Mouse (Mus musculus): ENCODE data around the gene Frmd4b.
A peak's percentile ranks its signal among the peaks of the same experiment; 100 is the strongest.
"Not testable (repeated sequence)": the region's sequence is repeated elsewhere in the genome, so short reads cannot be mapped to it uniquely, and the experiment has no call there.

The Frmd4b gene

DNA sequence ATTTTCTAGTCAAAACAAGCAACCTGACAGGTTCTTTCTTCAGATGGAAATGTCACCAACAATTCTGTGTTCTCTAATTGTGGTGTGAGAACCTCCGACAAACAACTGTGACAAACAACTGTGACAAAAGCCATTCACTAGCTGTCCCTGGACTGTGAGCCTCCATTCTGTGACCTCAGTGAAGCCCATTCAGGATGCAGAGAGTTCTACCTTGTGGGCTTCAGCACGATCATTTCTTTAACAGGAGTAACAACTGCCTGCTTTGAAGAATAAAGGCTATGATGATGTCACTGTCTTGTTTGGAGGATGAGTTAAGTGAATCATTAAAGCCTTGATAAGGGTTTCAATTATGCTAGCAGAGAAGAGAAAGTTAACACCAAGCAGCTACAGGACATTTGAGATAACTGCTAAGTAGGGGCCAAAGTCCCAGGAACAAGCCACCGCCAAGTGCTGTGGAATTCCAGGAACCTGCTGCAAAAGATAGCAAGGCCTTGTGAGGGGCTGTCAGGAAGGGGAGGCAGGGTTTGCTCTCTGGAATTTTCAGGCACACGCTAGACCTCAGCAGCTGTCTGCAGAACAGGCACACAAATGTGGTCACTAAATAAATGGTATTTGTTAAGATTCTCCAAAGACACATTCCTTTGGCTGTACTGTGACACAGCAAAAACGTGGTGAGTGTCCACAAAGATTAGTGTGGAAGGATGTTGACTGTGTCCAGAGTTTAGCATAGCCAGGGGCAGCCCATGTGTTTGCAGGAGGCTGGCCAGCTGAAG, 207.7 kb downstream of the Frmd4b start:
- DNase-seq = no peak

DNA sequence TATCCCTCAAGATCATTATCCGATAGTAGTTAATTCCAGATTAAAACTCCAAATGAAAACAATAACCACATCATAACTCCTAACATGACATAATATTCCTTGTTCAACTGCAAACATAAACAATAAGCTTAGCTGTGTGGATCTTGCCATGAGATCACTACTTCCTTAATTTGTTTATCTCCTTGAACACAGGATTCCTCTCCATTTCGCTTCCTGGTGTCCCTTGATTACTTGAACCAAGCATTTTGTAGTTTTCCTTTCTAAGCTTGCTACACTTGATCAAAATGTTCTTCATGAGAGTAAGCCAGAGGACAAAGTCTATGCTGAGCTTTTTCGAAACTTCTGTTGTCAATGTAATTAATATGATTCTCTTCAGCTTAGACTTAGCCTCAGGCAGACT, 209.4 kb downstream of the Frmd4b start:
- no peak for DNase-seq

DNA sequence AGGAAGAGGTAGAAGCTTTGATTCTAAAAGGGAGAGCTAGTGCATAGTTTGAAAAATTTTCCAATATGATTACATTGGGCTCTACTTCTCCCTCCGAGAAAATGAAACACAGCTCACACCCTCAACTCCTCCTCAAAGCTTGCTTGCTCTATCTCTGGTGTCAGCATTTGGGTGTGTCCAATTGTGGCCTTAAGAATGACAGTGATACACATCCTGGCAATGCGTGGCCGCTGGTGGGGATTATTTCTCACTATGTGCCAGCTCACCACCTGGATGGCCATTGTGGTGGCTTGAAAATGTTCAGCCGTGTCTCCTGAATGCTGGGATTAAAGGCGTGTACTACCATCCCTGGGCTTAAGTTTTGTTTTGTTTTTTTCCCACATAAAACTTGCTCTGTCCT, 209.9 kb downstream of the Frmd4b start:
- no peak for DNase-seq

DNA sequence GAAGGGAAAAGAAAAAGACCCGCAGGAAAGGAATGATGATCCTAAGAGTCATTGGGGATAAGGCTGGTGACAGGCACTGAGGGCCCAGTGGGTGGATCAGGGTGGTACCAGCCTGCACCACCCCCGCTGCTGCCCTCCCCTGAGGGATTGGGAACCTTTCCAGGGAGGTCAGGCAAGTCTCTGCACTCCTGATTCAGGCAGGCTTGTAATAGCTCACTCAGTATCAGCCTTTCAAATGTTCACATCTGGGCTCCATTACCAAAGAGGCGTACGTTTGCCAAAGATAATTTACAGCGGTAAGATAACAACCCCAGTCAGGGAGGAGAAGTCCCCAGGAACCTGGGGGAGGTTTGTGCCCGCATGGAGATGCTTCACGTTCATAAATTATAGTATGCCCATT, 212.0 kb downstream of the Frmd4b start:
- no peak for DNase-seq

DNA sequence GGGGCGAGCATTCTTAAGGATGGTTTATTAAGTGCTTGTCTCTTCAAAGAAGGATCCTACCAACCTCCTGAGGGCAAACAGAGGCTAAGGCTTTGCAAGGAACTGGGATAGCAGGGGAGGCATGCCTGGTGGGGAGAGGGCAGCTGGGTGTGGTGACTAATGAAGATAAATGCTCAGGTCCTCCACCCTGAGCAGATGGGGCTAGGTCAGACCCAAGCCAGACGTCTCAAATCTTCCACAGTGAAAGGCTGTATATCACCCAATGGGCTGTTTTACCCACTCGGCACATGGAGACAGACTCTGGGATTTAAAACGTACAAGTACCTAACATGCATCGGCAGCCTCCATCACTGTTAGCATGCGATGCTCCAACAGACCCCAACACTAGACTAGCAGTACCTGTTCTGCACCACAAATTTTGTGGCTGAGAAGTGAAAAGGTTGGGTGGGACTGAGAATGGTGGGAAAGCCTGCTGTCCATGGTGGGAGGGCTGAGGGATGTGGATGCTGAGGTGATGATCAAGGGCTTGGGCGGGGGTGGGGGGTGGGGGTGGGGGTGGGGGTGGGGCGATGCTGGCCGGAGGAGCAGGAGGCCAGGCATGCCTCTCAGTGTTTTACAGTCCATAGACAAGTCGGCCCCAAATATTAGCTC, 214.4 kb downstream of the Frmd4b start:
- DNase-seq = no peak

DNA sequence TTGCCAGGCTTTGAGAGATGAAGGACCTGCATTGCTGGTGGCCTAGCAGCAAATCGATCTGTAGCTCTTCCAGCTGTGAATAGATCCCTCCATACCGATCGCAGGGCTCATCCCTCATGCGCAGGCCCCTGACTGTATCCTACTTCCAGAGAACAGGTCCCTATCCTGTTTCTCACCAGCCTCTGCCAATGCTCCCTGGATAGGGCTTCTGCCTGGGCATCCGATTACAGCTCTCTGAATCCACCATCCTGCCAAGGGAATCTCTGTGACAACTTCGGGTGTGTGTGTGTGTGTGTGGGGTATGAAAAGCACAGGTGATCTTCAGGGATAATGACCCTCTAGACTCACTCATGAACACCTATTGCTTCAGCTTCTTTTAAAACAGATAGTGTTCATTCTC, 216.9 kb downstream of the Frmd4b start:
- DNase-seq = no peak

DNA sequence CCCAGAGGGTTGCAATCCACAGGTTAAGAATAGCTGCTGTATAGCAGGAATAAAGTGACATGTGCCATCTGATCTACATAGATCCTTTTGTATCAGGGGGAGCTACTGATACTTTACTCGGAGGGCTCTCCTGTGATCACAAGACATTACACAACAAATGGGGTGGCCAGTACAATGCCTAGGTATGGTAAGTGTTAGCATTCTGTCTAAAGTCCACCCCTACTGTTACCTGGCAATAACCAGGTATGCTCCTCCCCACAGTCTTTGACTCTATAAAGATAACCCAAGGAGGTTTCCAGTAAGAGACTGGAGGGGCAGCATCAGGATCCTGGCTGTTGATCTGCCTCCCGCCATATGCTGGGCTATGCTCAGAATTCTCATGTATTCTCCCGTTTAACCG, 219.4 kb downstream of the Frmd4b start:
- no peak for DNase-seq

DNA sequence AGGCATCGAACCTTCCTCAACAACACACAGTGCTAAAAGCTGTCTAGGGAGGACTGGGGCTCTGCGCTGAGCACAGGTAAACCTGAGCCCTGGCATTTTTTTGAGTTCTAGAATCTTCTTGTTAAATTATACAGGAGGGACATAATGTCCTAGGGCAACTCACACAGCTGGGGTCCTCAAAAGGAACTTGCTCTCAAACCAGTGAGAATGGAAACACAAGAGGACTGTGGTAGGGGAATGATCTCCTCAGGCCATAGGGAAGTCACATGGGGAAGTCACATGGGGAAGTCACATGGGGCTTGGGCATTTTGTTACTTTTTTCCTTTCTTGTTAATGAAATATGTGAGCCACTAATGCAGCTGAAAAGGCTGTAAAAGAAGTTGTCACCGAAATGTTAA, 220.4 kb downstream of the Frmd4b start:
- no peak for DNase-seq

DNA sequence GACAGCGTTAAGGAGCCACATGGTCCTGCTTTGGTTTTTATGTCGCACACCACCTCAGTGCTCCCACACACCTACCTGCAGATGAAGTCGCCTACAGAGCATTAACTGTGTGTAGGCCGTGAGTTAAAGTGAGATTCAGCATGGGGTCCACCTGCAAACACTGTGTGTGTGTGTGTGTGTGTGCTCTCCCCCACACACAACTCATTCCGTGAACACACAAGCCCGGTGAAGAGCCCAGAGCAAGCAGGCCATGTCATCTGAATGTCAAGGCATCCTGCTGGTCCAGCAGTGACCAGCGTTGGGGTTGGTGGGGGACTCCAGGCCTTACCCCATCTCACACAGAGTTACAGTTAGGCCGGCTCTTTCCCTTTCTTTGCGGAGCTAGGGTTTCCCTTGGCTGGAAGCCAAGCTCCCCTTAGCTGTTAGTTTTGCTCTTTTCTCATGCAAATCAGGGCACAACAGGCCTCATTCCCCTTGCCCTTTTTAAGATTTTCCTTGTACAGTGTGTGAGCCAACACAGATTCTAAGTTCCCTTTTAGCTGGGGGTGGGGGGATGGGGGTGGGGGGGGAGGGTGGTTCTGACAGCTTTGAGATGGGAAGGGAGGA, 220.9 kb downstream of the Frmd4b start:
- no peak for DNase-seq

DNA sequence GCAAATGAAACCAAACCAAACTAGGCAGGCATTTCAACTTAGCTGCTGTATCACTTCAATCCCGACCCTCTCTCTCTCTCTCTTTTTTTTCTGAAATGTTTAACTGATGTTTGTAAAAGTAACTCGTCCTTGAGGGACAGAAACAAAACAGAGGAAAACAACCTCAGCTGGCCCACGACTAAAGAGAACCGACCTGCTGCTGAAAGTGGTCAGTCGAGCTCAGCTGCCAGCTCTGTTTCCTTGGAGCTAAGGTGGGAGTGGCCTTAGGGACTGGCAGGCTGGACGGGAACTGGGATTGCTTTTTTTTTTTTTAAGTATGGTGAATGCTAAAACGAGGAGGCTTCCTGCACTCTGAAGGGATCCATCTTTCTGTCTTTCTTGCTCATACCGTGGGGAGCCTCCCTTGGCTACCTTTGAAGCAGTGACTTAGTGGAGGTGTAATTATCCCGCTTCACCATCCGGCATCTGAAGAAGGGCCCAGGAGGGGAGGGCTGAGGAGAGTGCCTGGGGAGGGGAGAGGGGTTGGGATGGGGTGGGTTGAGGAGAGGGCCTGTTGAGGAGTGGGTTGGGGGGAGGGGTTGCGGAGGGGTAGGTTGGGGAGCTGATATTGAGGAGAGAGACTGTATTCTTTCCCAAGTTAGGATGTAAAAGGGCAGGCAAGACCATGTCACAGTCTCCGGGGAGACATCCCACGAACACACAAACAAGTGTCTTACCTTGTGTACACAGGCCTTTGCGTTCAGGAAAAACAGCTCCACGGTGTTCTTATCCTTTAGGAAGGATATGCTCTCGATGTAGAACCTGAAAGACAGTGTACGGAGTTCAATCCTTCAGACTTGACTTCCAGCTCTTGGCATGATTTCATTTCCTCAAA, 221.6 kb downstream of the Frmd4b start:
- no peak for DNase-seq

DNA sequence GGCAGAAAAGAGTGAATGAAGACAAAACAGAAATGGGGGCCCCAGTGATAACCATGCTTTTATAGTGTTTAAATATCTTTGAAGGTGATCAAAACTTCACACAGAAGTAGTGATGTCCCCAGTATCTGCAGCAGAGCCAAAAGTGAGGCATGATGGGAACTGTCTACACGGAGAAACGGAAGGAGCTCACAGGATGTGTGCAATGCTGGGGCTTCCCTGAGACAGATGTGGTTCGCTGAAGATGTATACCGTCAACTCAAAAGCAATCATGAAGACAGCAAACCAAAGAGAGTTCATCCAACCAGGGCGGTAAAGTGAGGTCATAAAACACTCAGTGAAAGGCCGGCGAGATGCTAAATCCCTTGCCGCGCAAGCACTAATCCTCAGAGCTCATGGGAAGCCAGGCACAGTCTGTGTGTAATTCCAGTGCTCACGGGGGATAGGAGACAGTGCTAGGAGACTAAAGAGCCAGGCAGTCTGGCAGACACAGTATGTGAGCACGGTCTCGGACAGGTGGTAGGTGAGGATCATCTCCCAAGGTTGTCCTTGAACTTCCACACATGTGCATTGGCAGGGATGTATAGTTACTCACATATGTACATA, 222.8 kb downstream of the Frmd4b start:
- DNase-seq = no peak

DNA sequence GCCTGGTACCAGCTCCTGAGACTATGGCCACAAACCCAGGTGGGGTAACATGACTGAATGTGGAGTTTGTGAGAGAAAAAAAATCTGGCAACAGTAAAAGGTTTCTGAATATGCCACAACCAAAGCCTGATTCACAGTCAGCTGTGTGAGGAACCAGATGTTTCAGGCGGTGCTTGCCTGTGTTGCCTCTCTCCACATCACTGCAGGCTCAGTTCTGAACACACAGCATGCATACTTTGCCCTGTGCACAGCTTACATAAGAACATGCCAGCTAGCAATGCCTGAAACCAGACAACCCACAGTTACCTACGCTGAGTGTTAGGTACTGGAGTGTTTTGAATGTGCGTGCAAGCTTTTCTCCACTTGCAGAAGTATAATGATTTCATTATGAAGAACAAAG, 224.4 kb downstream of the Frmd4b start:
- no peak for DNase-seq

DNA sequence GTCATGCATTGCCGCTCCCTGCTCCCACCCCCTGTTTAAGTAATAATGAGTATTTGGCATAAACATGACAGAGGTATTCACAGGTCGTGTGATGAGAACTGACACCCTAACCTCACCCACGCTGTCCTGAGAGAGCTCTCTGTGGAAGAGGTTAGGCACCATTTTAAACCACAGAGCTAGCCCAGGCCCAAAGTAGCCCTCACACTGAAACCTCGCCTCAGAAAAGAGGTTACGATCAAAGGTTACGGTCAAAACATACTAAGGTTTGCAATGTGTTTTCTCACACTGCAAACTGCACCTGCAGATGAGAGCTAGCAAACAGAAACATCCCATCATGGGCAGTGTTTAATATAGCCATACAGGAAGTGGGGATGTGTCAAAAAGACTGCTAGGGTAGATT, 230.0 kb downstream of the Frmd4b start:
- no peak for DNase-seq

DNA sequence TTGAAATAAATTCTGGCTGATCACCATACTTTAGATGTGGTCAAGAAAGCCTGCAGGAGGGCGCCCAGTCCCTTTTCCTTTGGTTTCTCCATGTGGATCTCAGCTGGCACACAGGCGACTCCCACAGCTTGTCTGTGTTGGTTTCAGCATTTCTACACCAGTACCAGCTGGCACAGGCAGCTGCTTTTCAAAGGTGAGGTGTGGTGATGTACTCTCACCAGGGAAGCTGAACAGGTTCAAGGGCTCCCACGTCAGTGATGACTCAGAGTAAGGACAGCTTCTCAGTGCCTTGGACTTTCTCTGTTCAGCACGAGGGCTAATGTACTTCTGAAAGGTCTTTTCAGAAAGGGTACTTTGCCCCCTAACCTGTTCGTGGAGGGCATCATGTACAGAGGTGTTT, 232.4 kb downstream of the Frmd4b start:
- no peak for DNase-seq

DNA sequence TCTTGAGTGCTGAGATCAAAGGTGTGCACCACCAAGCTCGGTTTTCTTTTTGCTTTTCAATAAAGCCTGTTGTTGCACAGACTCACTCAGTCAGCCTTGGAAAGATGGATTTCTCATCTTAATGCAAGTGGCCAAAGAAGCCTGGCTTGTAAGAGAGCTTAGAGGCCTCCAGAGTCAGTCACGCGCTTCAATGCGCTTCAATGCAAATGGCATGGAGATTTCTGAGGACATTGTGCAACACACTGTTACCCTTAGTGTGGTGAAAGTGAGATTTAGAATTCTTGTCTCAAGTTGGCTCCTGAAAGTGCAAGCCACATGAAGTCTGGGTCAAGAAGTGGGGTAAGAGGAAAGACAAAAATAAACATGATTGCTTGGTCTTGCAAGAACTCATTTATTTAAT, 236.1 kb downstream of the Frmd4b start:
- no peak for DNase-seq

DNA sequence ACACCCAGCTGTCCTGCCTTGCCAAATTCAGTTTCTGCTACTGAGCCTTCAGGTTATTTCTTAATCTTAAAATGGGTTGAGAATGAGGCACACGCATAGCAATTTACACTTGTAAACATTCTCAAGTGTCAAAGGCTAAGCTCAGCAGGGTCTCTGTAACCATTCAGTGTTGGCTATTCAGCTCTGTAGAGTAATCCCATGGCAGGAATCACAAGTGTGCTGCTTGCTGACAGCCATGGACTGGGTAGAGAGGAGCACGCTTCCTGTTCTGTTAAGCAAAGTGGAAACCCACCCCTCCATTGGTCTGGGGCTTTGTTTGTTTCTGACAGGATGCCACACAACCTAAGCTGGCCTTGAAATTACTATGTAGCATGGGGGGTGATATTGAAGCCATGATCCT, 246.4 kb downstream of the Frmd4b start:
- no peak for DNase-seq

DNA sequence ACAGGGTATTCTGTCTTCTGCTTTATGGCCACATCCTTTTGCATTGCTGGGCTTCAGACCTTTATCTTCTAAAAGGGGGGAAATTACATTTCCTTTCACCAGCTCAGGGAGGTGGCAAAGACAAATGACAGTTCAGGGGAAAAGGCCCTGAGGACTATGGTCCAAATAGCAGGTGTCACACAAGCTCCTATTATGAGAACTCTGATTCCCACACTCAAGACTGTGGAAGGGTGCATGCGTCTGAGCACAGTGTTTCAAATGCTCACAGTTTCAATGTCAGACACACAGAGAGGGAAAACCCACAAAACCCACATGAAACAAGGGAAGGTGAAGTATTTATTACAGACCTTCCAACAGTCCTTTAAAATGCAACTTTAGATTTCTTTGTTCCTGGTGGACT, 246.9 kb downstream of the Frmd4b start:
- no peak for DNase-seq

DNA sequence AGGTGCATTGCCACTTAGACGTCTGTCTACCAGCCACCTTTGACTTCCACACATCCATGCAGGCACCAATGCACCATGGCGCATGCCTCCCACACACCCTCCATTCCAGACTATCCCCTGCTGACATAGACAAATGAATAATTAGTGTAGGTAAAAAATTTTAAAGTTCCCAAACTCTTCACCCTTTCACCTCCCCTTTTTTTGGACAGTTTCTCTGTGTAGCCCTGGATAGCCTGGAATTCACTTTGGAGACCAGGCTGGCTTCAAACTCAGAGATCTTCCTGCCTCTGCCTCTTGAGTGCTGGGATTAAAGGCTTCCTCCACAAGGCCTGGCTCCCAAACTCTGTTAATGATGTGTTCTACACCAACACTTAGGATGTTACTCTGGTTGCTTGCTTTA, 253.5 kb downstream of the Frmd4b start:
- DNase-seq = no peak

DNA sequence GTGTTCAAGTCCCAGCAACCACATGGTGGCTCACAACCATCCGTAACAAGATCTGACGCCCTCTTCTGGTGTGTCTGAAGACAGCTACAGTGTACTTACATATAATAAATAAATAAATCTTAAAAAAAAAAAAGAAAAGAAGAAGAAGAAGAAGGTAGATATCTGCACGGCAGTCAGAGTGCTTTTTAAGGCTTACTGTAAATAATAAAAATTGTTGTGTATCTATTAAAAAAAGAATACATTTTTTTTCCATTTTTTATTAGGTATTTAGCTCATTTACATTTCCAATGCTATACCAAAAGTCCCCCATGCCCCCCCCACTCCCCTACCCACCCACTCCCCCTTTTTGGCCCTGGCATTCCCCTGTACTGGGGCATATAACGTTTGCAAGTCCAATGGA, 259.7 kb downstream of the Frmd4b start:
- not testable (repeated sequence) for DNase-seq

DNA sequence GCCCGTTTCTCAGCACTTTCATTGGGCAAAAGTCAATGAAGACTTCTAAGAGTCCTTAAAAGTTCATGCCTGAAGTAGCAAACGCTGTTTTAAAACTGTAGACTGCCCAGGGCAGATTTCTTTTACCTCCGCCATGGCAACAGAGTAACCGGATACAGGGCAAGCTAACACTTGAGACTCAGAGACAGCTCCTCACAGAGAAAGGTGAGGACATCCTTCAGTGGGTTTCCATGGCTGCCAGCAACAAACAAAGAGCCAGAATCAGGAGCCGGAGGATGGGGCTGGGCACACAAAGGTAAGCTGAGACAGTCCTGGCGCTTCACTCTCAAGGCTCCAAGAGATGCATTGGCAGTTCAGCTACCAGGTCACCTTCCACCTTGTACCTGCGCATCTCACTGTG, 260.7 kb downstream of the Frmd4b start:
- no peak for DNase-seq

DNA sequence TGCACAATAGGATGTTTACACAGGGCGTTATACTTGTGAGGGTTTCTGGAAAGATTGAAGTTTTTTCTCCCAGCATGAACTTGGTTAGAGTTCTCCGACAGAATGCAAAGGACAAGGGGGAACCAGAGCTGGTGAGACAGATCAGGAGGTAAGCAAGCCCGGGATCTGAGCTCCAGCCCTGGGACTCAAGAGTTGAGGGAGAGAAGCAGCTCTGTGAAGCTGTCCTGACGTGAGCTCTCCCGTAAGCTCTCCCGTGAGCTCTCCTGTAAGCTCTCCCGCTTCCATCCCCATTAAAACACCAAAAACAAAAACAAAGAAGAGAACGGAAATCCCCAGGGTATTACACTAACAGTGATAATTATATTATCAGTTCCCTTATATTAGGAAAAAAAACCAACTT, 262.2 kb downstream of the Frmd4b start:
- no peak for DNase-seq

DNA sequence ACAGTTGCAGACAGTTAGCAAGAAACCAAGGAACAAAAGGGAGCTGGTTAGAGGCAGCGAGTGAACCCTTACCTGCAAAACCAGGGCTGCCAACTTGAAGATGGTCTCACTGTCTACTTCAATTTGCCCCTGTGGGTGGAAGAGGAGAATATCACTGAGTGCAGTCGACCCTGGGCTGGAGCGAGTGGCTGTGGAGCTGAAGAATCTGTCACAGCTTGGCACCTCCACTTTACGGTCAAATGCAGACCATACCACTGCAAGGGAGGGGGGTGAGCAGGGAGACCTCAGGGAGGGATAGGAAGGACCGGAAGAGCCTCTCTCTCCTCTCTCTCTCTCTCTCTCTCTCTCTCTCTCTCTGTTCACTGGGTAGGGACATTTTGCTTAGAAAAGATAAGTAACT, 263.4 kb downstream of the Frmd4b start:
- DNase-seq = peak; percentile 50

DNA sequence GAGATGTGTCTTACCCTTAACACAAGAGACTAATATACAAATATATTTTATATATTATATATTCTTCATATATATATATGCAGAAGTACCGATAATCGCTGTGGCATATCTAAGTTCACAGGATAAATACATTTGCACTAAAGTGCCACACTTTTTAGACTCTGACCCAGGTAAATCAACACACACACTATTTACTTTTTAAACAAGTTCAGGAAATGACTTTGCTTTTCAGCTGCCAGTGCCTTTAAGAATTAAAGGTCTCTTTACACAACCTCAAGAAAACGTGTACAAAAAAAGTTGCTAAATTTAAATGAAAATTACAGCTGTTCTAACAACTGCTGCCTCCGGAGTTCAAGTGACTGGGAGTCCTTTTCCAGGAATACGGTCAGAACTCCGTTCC, 264.0 kb downstream of the Frmd4b start:
- DNase-seq = no peak

Measured in thymus, postnatal 25 days (tissue).